8 mouse cellular contexts compared by ENCODE assay signal in genomic region chr16:28880756-28881155, GRCm38 (mm10). TPM values are rescaled to one million over a fixed set of nuclear protein-coding genes. Genes with fewer than 3 reads are reported as not detected.
DNase-seq lines count a peak whose midpoint lies in the region; ATAC-seq and TF ChIP-seq lines count a peak whose summit lies in the region.

No protein-coding gene starts in this region.

- WGBS in heart, embryonic 12.5 days = 29% methylated on average over 8 of the region's 8 CpGs
- WGBS in embryonic facial prominence, embryonic 13.5 days = 19% methylated on average over 8 of the region's 8 CpGs
- WGBS in neural tube, embryonic 13.5 days = 12% methylated on average over 8 of the region's 8 CpGs

- intact Hi-C loops in heart, postnatal 14 days (cut with DNase I) = no loop called here
- intact Hi-C loops in gastrocnemius, postnatal 36 days (cut with DNase I) = no loop called here
- intact Hi-C loops in left cerebral cortex, adult 2 months (cut with DNase I) = loop anchor here (5.0 kb wide), 1 partner anchor 47 kb away; the partner anchor contains the start of gene Mb21d2

- H3K27ac ChIP-seq in heart, embryonic 12.5 days (ENCODE audit: poor library complexity, severe bottlenecking) = no peak overlapping the region
- peak overlapping the region; percentile 28; the same call in 1 of the 2 replicates for H3K27ac ChIP-seq in embryonic facial prominence, embryonic 13.5 days
- H3K27ac ChIP-seq in neural tube, embryonic 13.5 days (replicated peaks) = 0 out of 2 replicates have a peak overlapping the region, but pooled peaks have one; percentile 9
- H3K27ac ChIP-seq in left cerebral cortex, adult 2 months = no peak overlapping the region

- no peak overlapping the region for H3K4me3 ChIP-seq in heart, embryonic 12.5 days
- H3K4me3 ChIP-seq in embryonic facial prominence, embryonic 13.5 days = no peak overlapping the region
- H3K4me3 ChIP-seq in neural tube, embryonic 13.5 days = no peak overlapping the region
- no peak overlapping the region for H3K4me3 ChIP-seq in left cerebral cortex, adult 2 months

- H3K9me3 ChIP-seq in heart, embryonic 12.5 days (replicated peaks) = no peaks in the 10 kb centered on the region
- no peaks in the 10 kb centered on the region for H3K9me3 ChIP-seq in embryonic facial prominence, embryonic 13.5 days
- H3K9me3 ChIP-seq in neural tube, embryonic 13.5 days = no peaks in the 10 kb centered on the region

- H3K4me2 ChIP-seq in heart, embryonic 12.5 days = peak overlapping the region; percentile 39
- H3K4me2 ChIP-seq in embryonic facial prominence, embryonic 13.5 days = peak overlapping the region; percentile 41
- H3K4me2 ChIP-seq in neural tube, embryonic 13.5 days = peak overlapping the region; percentile 2

- no peaks in the 10 kb centered on the region for H3K27me3 ChIP-seq in heart, embryonic 12.5 days (replicated peaks)
- H3K27me3 ChIP-seq in embryonic facial prominence, embryonic 13.5 days = no peaks in the 10 kb centered on the region
- peaks cover 48% of the 10 kb centered on the region for H3K27me3 ChIP-seq in neural tube, embryonic 13.5 days

- no peak for ATAC-seq in heart, embryonic 12.5 days (ENCODE audit: insufficient number of reproducible peaks, low FRiP score)
- no peak for ATAC-seq in embryonic facial prominence, embryonic 13.5 days (ENCODE audit: insufficient number of reproducible peaks, insufficient read depth, low FRiP score, low TSS enrichment, low read depth)
- ATAC-seq in neural tube, embryonic 13.5 days (ENCODE audit: low read depth) = peak; percentile 85

- H3K4me1 ChIP-seq in heart, embryonic 12.5 days (replicated peaks) = peaks cover 64% of the 10 kb centered on the region
- H3K4me1 ChIP-seq in embryonic facial prominence, embryonic 13.5 days = peaks cover 52% of the 10 kb centered on the region
- H3K4me1 ChIP-seq in neural tube, embryonic 13.5 days (replicated peaks) = peaks cover 74% of the 10 kb centered on the region

- no peak overlapping the region for H3K9ac ChIP-seq in heart, embryonic 12.5 days
- H3K9ac ChIP-seq in embryonic facial prominence, embryonic 13.5 days = no peak overlapping the region
- H3K9ac ChIP-seq in neural tube, embryonic 13.5 days = no peak overlapping the region

- no peaks in the 10 kb centered on the region for H3K36me3 ChIP-seq in heart, embryonic 12.5 days
- no peaks in the 10 kb centered on the region for H3K36me3 ChIP-seq in embryonic facial prominence, embryonic 13.5 days
- no peaks in the 10 kb centered on the region for H3K36me3 ChIP-seq in neural tube, embryonic 13.5 days

- no peak for DNase-seq in heart, postnatal 14 days
- peak; percentile 28 to 60 for DNase-seq in kidney, postnatal 25 days
- no peak for DNase-seq in gastrocnemius, postnatal 36 days
- DNase-seq in gastrocnemius, postnatal 4 days (ENCODE audit: low spot score in 2 of 2) = no peak
- DNase-seq in left cerebral cortex, adult 2 months (ENCODE audit: extremely low spot score in 1 of 2, low spot score in 2 of 2) = no peak

- no peak for TF ChIP-seq CTCF in left cerebral cortex, adult 2 months (IDR thresholded peaks at IDR 0.05)

RNA-seq across cellular contexts. Expression of gene Mb21d2, which starts 48.7 kb away (rescaled TPM):
- polyA plus RNA-seq in heart, embryonic 12.5 days (2016; fragmentation: Nextera tagmentation; extraction: Ambion mirVana) = 6.9 and 7.1 TPM in 2 replicates
- total RNA-seq in heart, postnatal 14 days (2021) = 1 to 10 TPM; 6.1 to 7.6 TPM
- 5.8 and 6.4 TPM in 2 replicates for polyA plus RNA-seq in embryonic facial prominence, embryonic 13.5 days (2015; fragmentation: Nextera tagmentation; extraction: Ambion mirVana)
- polyA plus RNA-seq in neural tube, embryonic 13.5 days (2015; fragmentation: Nextera tagmentation; extraction: Ambion mirVana) = 13.5 TPM in 2 replicates
- 1 to 10 TPM; 7.1 to 8.7 TPM for total RNA-seq in gastrocnemius, postnatal 36 days (2021)
- 10 to 100 TPM; 11.4 to 12.5 TPM for total RNA-seq in gastrocnemius, postnatal 4 days (2021)
- total RNA-seq in left cerebral cortex, adult 2 months (2021) = 10 to 100 TPM; 37.9 to 39.0 TPM

Comparison
In these comparisons a context has a peak if more than half of its experiments do, and no peak if none do; other contexts are left out.
1. H3K27ac ChIP-seq: peak in embryonic facial prominence, embryonic 13.5 days (single experiment) and neural tube, embryonic 13.5 days (single experiment); none in heart, embryonic 12.5 days (single experiment) and left cerebral cortex, adult 2 months (single experiment).
2. DNase-seq: peak in kidney, postnatal 25 days (2 of 2); none in heart, postnatal 14 days (0 of 2), gastrocnemius, postnatal 36 days (0 of 2), gastrocnemius, postnatal 4 days (0 of 2) and left cerebral cortex, adult 2 months (0 of 2).
3. Peak in every context shown above with its lines, with median percentiles within 50 percentile points of each other: H3K4me2 ChIP-seq.